Mouse (Mus musculus) limb, embryonic 12.5 days (tissue): ENCODE measurements around the gene Nrip3. TPM values are rescaled to one million over a fixed set of nuclear protein-coding genes. Genes with fewer than 3 reads are reported as not detected.

Source experiments
- ATAC-seq: fragments of 200-750 bp; cut with Nextera tagmentation; 2 replicates; pipeline ENCODE4 v1.8.0; 2017; ENCODE audit warnings: low read depth, moderate TSS enrichment; ENCODE audit not compliant: insufficient number of reproducible peaks, insufficient read depth, low FRiP score, low TSS enrichment
- H3K27ac ChIP-seq: fragments of 300-500 bp; sonication (generic); 2 replicates; pipeline ENCODE4 v1.5.1; 2016; ENCODE audit warnings: mild to moderate bottlenecking, moderate library complexity
- H3K27me3 ChIP-seq: fragments of 300-500 bp; sonication (generic); 2 replicates; pipeline ENCODE4 v1.6.1; 2016; ENCODE audit warnings: mild to moderate bottlenecking, moderate library complexity
- H3K36me3 ChIP-seq: fragments of 300-500 bp; sonication (generic); 2 replicates; pipeline ENCODE4 v1.6.1; 2016; ENCODE audit warnings: mild to moderate bottlenecking, moderate library complexity
- H3K4me1 ChIP-seq: fragments of 300-500 bp; sonication (generic); replicated peaks from 2 replicates; pipeline ENCODE4 v1.6.1; 2016
- H3K4me2 ChIP-seq: fragments of 300-500 bp; sonication (generic); 2 replicates; pipeline ENCODE4 v1.6.1; 2016; ENCODE audit warnings: mild to moderate bottlenecking, moderate library complexity
- H3K4me3 ChIP-seq: fragments of 300-500 bp; sonication (generic); replicated peaks from 2 replicates; pipeline ENCODE4 v1.5.1; 2016; ENCODE audit warnings: mild to moderate bottlenecking
- H3K9ac ChIP-seq: fragments of 300-500 bp; sonication (generic); replicated peaks from 2 replicates; pipeline ENCODE4 v1.6.1; 2016; ENCODE audit warnings: mild to moderate bottlenecking, moderate library complexity
- H3K9me3 ChIP-seq: fragments of 300-500 bp; sonication (generic); 2 replicates; pipeline ENCODE4 v1.6.1; 2016; ENCODE audit warnings: mild to moderate bottlenecking, moderate library complexity
- WGBS: fragments of 180-500 bp; shearing (Covaris S2); methylation state at CpG from one replicate; pipeline ENCODE4 v1.1.7; 2016; 5-methylcytosine and 5-hydroxymethylcytosine counted together
- polyA plus RNA-seq: library from polyadenylated mRNA; unstranded; fragments of >200 nt; fragmentation: Nextera tagmentation; extraction: Ambion mirVana; gene quantifications from 2 replicates; pipeline ENCODE4 v1.2.1, GENCODE M21; 2016

Nrip3 gene
- polyA plus RNA-seq, 1 experiment from 2014 or later: 0.16 TPM

GRCm38 (mm10) chr7:109800626-109801025 lies 18.8 kb upstream of the Nrip3 start:
- no peak overlapping the region for H3K4me2 ChIP-seq
- no peaks in the 10 kb centered on the region for H3K36me3 ChIP-seq
- H3K9me3 ChIP-seq: no peaks in the 10 kb centered on the region
- ATAC-seq: no peak
- no peak overlapping the region for H3K9ac ChIP-seq
- H3K4me3 ChIP-seq: no peak overlapping the region
- H3K27ac ChIP-seq: no peak overlapping the region
- WGBS: 82% methylated on average over 4 of the region's 4 CpGs
- no peaks in the 10 kb centered on the region for H3K4me1 ChIP-seq
- H3K27me3 ChIP-seq: no peaks in the 10 kb centered on the region

GRCm38 (mm10) chr7:109799168-109799567 lies 17.3 kb upstream of the Nrip3 start:
- H3K4me1 ChIP-seq: no peaks in the 10 kb centered on the region
- H3K4me2 ChIP-seq: no peak overlapping the region
- 90% methylated on average over 11 of the region's 11 CpGs for WGBS
- no peaks in the 10 kb centered on the region for H3K36me3 ChIP-seq
- no peak overlapping the region for H3K4me3 ChIP-seq
- no peaks in the 10 kb centered on the region for H3K9me3 ChIP-seq
- no peak overlapping the region for H3K9ac ChIP-seq
- no peaks in the 10 kb centered on the region for H3K27me3 ChIP-seq
- H3K27ac ChIP-seq: no peak overlapping the region
- no peak for ATAC-seq

GRCm38 (mm10) chr7:109795564-109795963 lies 13.7 kb upstream of the Nrip3 start:
- Histone ChIP-seq H3K4me3 (no peak overlapping the region), H3K9me3 (no peaks in the 10 kb centered on the region), H3K27me3 (no peaks in the 10 kb centered on the region), H3K4me2 (no peak overlapping the region), H3K36me3 (no peaks in the 10 kb centered on the region), H3K27ac (no peak overlapping the region), H3K4me1 (no peaks in the 10 kb centered on the region), H3K9ac (no peak overlapping the region)
- WGBS: 74% methylated on average over 5 of the region's 5 CpGs
- ATAC-seq: no peak

- Histone ChIP-seq H3K9ac (no peak overlapping the region), H3K36me3 (no peaks in the 10 kb centered on the region), H3K27me3 (no peaks in the 10 kb centered on the region), H3K27ac (no peak overlapping the region), H3K4me1 (no peaks in the 10 kb centered on the region), H3K9me3 (no peaks in the 10 kb centered on the region), H3K4me3 (no peak overlapping the region), H3K4me2 (no peak overlapping the region)
- WGBS: 54% methylated on average over 2 of the region's 2 CpGs
- no peak for ATAC-seq
Observed at GRCm38 (mm10) chr7:109794556-109794955, 12.7 kb upstream of the Nrip3 start.

GRCm38 (mm10) chr7:109792759-109793158 lies 10.9 kb upstream of the Nrip3 start:
- no peak for ATAC-seq
- no peak overlapping the region for H3K27ac ChIP-seq
- H3K27me3 ChIP-seq: peaks cover 3% of the 10 kb centered on the region; the same call in 1 of the 2 replicates
- no peaks in the 10 kb centered on the region for H3K36me3 ChIP-seq
- no peak overlapping the region for H3K9ac ChIP-seq
- no peaks in the 10 kb centered on the region for H3K9me3 ChIP-seq
- no peak overlapping the region for H3K4me2 ChIP-seq
- H3K4me1 ChIP-seq: no peaks in the 10 kb centered on the region
- WGBS: 78% methylated on average over 2 of the region's 2 CpGs
- no peak overlapping the region for H3K4me3 ChIP-seq

GRCm38 (mm10) chr7:109790818-109791217 lies 9.0 kb upstream of the Nrip3 start:
- H3K4me2 ChIP-seq: no peak overlapping the region
- no peak for ATAC-seq
- no peak overlapping the region for H3K4me3 ChIP-seq
- H3K4me1 ChIP-seq: no peaks in the 10 kb centered on the region
- WGBS: 76% methylated on average over 3 of the region's 3 CpGs
- H3K9me3 ChIP-seq: no peaks in the 10 kb centered on the region
- peaks cover 3% of the 10 kb centered on the region; the same call in 1 of the 2 replicates for H3K27me3 ChIP-seq
- no peaks in the 10 kb centered on the region for H3K36me3 ChIP-seq
- no peak overlapping the region for H3K27ac ChIP-seq
- no peak overlapping the region for H3K9ac ChIP-seq

- Histone ChIP-seq H3K9ac (no peak overlapping the region), H3K4me3 (no peak overlapping the region), H3K27me3 (peaks cover 19% of the 10 kb centered on the region), H3K36me3 (no peaks in the 10 kb centered on the region), H3K9me3 (no peaks in the 10 kb centered on the region), H3K4me1 (no peaks in the 10 kb centered on the region), H3K4me2 (no peak overlapping the region), H3K27ac (no peak overlapping the region)
- no peak for ATAC-seq
- WGBS: 84% methylated on average over 2 of the region's 2 CpGs
Observed at GRCm38 (mm10) chr7:109787860-109788259, 6.0 kb upstream of the Nrip3 start.

- WGBS: 61% methylated on average over 7 of the region's 7 CpGs
- no peak overlapping the region for H3K4me2 ChIP-seq
Observed at GRCm38 (mm10) chr7:109783281-109783680, 1.5 kb upstream of the Nrip3 start.

GRCm38 (mm10) chr7:109781087-109781469 lies 747 bp downstream of the Nrip3 start:
- Histone ChIP-seq H3K4me2 (peak overlapping the region; percentile 97), H3K27me3 (peaks cover 62% of the 10 kb centered on the region), H3K36me3 (no peaks in the 10 kb centered on the region), H3K9ac (0 out of 2 replicates have a peak overlapping the region, but pooled peaks have one; percentile 18), H3K4me3 (peak overlapping the region; percentile 53), H3K9me3 (no peaks in the 10 kb centered on the region), H3K4me1 (peaks cover 12% of the 10 kb centered on the region), H3K27ac (no peak overlapping the region)
- peak; percentile 58 for ATAC-seq
- WGBS: 3% methylated on average over 24 of the region's 24 CpGs

More at GRCm38 (mm10) chr7:109783281-109783680, 1.5 kb upstream of the Nrip3 start:
- Histone ChIP-seq H3K9me3 (no peaks in the 10 kb centered on the region), H3K9ac (no peak overlapping the region), H3K36me3 (no peaks in the 10 kb centered on the region), H3K4me1 (peaks cover 12% of the 10 kb centered on the region), H3K27me3 (peaks cover 55% of the 10 kb centered on the region), H3K27ac (no peak overlapping the region), H3K4me3 (no peak overlapping the region)
- ATAC-seq: no peak

GRCm38 (mm10) chr7:109772251-109772650 lies 9.6 kb downstream of the Nrip3 start:
- ATAC-seq: no peak
- no peaks in the 10 kb centered on the region for H3K36me3 ChIP-seq
- H3K4me3 ChIP-seq: no peak overlapping the region
- H3K27ac ChIP-seq: no peak overlapping the region
- no peaks in the 10 kb centered on the region for H3K9me3 ChIP-seq
- H3K9ac ChIP-seq: no peak overlapping the region
- H3K4me2 ChIP-seq: no peak overlapping the region
- H3K27me3 ChIP-seq: no peaks in the 10 kb centered on the region; the same call in 1 of the 2 replicates
- no peaks in the 10 kb centered on the region for H3K4me1 ChIP-seq

GRCm38 (mm10) chr7:109768699-109769383 lies 13.0 kb downstream of the Nrip3 start:
- Histone ChIP-seq H3K27ac (no peak overlapping the region), H3K9ac (no peak overlapping the region)

More at GRCm38 (mm10) chr7:109768699-109769383, 13.0 kb downstream of the Nrip3 start:
- no peak overlapping the region for H3K4me2 ChIP-seq
- H3K9me3 ChIP-seq: no peaks in the 10 kb centered on the region
- ATAC-seq: no peak
- no peaks in the 10 kb centered on the region for H3K4me1 ChIP-seq
- no peaks in the 10 kb centered on the region; the same call in 1 of the 2 replicates for H3K27me3 ChIP-seq
- no peak overlapping the region for H3K4me3 ChIP-seq
- no peaks in the 10 kb centered on the region for H3K36me3 ChIP-seq
- WGBS: 56% methylated on average over 2 of the region's 2 CpGs
